Mouse (Mus musculus): ENCODE measurements around the gene Amigo2. TPM values are rescaled to one million over a fixed set of nuclear protein-coding genes. Genes with fewer than 3 reads are reported as not detected.

Gene Amigo2
- total and polyA plus RNA-seq, 3 experiments: 2.3 to 6.9 (median 6.1) TPM

DNA sequence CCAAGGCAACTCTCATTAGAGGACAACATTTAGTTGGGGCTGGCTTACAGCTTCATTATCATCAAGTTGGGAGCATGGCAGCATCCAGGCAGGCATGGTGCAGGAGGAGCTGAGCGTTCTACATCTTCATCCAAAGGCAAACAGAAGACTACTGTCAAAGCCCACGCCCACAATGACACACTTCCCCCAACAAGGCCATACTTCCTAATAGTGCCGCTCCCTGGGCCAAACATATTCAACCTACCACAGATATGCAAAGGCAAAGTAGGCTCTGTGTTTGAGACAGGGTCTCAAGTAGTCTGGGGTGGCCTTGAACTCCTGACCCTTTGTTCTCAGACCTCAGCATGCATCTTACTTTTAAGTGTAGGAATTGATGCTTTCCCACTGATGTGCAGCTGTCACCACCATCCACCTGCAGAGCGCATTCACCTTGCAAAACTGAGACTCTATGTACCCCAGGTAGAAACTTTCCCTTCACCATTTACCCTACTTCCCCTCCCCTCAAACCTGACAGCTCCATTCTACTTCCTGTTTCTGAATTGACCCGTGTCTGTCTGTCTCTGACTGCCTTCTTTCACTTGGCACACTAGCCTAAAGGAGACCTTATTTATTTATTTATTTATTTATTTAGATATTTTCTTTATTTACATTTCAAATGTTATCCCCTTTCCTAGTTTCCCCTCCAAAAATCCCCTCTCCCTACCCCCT lies 40.5 kb upstream of the Amigo2 start:
- Histone ChIP-seq H3K36me3 (ENCODE audit: control insufficient read depth, insufficient read depth, low read length) (no peaks in the 10 kb centered on the region), H3K27ac (no peak overlapping the region), H3K79me2 (replicated peaks; ENCODE audit: control insufficient read depth, insufficient read depth, low read length) (no peaks in the 10 kb centered on the region), H3K4me3 (no peak overlapping the region), H3K4me1 (ENCODE audit: control insufficient read depth, insufficient read depth, low read length) (peaks cover 5% of the 10 kb centered on the region), H3K9ac (ENCODE audit: low read depth, low read length) (no peak overlapping the region), H3K27me3 (ENCODE audit: control insufficient read depth, insufficient read depth, low read length) (no peaks in the 10 kb centered on the region)
- 85% methylated on average over 5 of the region's 5 CpGs for WGBS
- no peak for TF ChIP-seq POLR2A (IDR thresholded peaks at IDR 0.05; ENCODE audit: insufficient read depth, low read depth, low read length)
- TF ChIP-seq CTCF (IDR thresholded peaks at IDR 0.05): no peak
- TF ChIP-seq EP300 (IDR thresholded peaks at IDR 0.05; ENCODE audit: insufficient read depth, low read depth, low read length): no peak
- intact Hi-C loops (cut with DNase I): no loop called here
- DNase-seq: no peak

DNA sequence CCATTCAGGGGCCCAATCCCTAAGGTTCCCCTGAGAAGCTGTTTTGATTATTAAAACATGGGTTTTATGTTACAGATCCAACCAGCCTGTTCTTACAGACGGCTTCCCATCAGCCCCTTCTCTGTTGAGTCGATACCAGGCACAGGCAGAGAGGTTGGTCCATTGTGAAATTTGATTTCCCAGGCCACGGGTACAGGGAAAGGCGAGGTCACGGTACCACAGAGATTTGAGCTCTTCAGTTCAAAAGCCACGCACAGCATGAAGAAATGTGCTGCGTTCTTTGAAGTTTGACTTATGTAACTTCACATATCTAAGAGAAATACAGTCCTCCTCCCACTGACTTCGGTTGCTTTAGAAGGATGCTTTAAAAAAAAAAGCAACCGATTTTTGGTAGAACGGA lies 39.6 kb upstream of the Amigo2 start:
- intact Hi-C loops (cut with DNase I): no loop called here
- no peak overlapping the region for H3K4me3 ChIP-seq
- 92% methylated on average over 10 of the region's 10 CpGs for WGBS
- peaks cover 1% of the 10 kb centered on the region; the same call in 1 of the 2 replicates for H3K4me1 ChIP-seq (ENCODE audit: control insufficient read depth, insufficient read depth, low read length)
- no peak for DNase-seq
- H3K27me3 ChIP-seq (ENCODE audit: control insufficient read depth, insufficient read depth, low read length): no peaks in the 10 kb centered on the region
- no peaks in the 10 kb centered on the region for H3K79me2 ChIP-seq (replicated peaks; ENCODE audit: control insufficient read depth, insufficient read depth, low read length)
- no peaks in the 10 kb centered on the region for H3K36me3 ChIP-seq (ENCODE audit: control insufficient read depth, insufficient read depth, low read length)
- H3K9ac ChIP-seq (ENCODE audit: low read depth, low read length): no peak overlapping the region
- TF ChIP-seq POLR2A (IDR thresholded peaks at IDR 0.05; ENCODE audit: insufficient read depth, low read depth, low read length) (no peak), EP300 (IDR thresholded peaks at IDR 0.05; ENCODE audit: insufficient read depth, low read depth, low read length) (no peak), CTCF (IDR thresholded peaks at IDR 0.05) (no peak)
- no peak overlapping the region for H3K27ac ChIP-seq

DNA sequence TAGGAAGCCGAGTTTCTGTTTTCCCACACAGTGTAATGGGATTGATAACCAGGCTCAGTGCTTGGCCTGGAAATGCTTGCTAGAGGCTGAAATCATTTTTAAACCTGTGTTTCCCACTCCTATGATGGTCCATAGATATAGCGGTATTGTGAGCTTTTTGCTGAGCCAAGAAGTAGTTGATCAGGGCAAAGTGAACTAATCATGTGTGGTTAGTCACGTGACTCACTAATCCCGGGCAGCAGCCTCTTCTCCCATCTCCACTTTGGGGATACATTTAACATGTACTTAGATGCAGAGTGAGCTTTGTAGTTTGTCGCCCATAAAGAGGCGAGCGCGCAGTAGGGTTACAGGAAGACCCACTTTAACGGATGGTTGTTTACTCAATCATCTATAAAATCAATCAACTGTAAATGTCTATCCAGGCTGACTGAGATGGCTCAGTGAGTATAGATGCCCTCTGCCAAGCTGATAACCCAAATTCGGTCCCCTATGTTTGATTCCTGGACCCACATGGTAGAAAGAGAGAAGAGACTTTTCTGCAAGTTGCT lies 38.7 kb upstream of the Amigo2 start:
- Histone ChIP-seq H3K27ac (no peak overlapping the region), H3K4me1 (ENCODE audit: control insufficient read depth, insufficient read depth, low read length) (no peaks in the 10 kb centered on the region), H3K36me3 (ENCODE audit: control insufficient read depth, insufficient read depth, low read length) (no peaks in the 10 kb centered on the region), H3K27me3 (ENCODE audit: control insufficient read depth, insufficient read depth, low read length) (no peaks in the 10 kb centered on the region), H3K4me3 (no peak overlapping the region), H3K79me2 (replicated peaks; ENCODE audit: control insufficient read depth, insufficient read depth, low read length) (no peaks in the 10 kb centered on the region), H3K9ac (ENCODE audit: low read depth, low read length) (no peak overlapping the region)
- 92% methylated on average over 10 of the region's 10 CpGs for WGBS
- TF ChIP-seq EP300 (IDR thresholded peaks at IDR 0.05; ENCODE audit: insufficient read depth, low read depth, low read length) (no peak), CTCF (IDR thresholded peaks at IDR 0.05) (no peak), POLR2A (IDR thresholded peaks at IDR 0.05; ENCODE audit: insufficient read depth, low read depth, low read length) (no peak)
- no peak for DNase-seq
- intact Hi-C loops (cut with DNase I): no loop called here

DNA sequence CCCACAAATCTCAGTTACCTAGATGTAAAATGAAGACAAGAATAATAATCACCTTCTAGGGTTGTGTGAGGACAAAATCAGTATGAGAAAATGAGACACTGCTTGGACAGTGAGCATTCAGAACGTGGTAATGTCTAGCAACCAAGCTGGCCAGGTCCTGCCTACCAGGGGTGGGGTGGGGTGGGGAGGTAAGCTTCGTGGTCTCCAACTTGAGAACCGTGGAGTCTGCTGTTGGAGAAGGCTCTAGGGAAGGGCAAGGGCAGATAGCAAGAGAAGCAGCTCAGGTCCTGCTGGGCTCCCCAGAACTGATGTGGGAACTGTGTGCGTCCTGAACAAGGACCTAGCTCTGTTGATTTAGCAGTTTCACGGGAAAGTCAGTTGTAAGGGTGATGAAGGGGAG lies 37.1 kb upstream of the Amigo2 start:
- Histone ChIP-seq H3K4me3 (no peak overlapping the region), H3K27ac (no peak overlapping the region), H3K4me1 (ENCODE audit: control insufficient read depth, insufficient read depth, low read length) (no peaks in the 10 kb centered on the region), H3K9ac (ENCODE audit: low read depth, low read length) (no peak overlapping the region), H3K36me3 (ENCODE audit: control insufficient read depth, insufficient read depth, low read length) (no peaks in the 10 kb centered on the region), H3K79me2 (replicated peaks; ENCODE audit: control insufficient read depth, insufficient read depth, low read length) (no peaks in the 10 kb centered on the region), H3K27me3 (ENCODE audit: control insufficient read depth, insufficient read depth, low read length) (no peaks in the 10 kb centered on the region)
- TF ChIP-seq CTCF (IDR thresholded peaks at IDR 0.05) (no peak), EP300 (IDR thresholded peaks at IDR 0.05; ENCODE audit: insufficient read depth, low read depth, low read length) (no peak), POLR2A (IDR thresholded peaks at IDR 0.05; ENCODE audit: insufficient read depth, low read depth, low read length) (no peak)
- 64% methylated on average over 5 of the region's 5 CpGs for WGBS
- intact Hi-C loops (cut with DNase I): no loop called here
- no peak for DNase-seq

DNA sequence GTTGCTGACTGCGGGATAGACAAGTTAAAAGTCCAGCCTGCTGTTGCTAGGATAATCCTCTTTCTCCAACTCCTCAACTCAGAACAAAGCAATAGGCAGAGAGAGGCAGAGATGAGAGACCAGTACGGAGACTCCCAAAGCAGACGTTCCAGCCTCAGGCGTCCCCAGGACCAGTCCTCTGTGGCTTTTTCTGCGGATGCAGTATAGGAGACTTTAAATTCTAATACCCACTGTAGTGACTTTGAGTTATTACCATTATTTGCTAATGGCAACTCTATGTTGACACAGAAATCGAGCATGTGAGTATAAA lies 35.4 kb upstream of the Amigo2 start:
- Histone ChIP-seq H3K27me3 (ENCODE audit: control insufficient read depth, insufficient read depth, low read length) (no peaks in the 10 kb centered on the region), H3K36me3 (ENCODE audit: control insufficient read depth, insufficient read depth, low read length) (no peaks in the 10 kb centered on the region), H3K79me2 (replicated peaks; ENCODE audit: control insufficient read depth, insufficient read depth, low read length) (no peaks in the 10 kb centered on the region), H3K4me1 (ENCODE audit: control insufficient read depth, insufficient read depth, low read length) (no peaks in the 10 kb centered on the region), H3K27ac (no peak overlapping the region), H3K4me3 (no peak overlapping the region), H3K9ac (ENCODE audit: low read depth, low read length) (no peak overlapping the region)
- 85% methylated on average over 6 of the region's 6 CpGs for WGBS
- no peak for TF ChIP-seq CTCF (IDR thresholded peaks at IDR 0.05)
- no peak for TF ChIP-seq EP300 (IDR thresholded peaks at IDR 0.05; ENCODE audit: insufficient read depth, low read depth, low read length)
- TF ChIP-seq POLR2A (IDR thresholded peaks at IDR 0.05; ENCODE audit: insufficient read depth, low read depth, low read length): no peak
- intact Hi-C loops (cut with DNase I): no loop called here
- no peak for DNase-seq

DNA sequence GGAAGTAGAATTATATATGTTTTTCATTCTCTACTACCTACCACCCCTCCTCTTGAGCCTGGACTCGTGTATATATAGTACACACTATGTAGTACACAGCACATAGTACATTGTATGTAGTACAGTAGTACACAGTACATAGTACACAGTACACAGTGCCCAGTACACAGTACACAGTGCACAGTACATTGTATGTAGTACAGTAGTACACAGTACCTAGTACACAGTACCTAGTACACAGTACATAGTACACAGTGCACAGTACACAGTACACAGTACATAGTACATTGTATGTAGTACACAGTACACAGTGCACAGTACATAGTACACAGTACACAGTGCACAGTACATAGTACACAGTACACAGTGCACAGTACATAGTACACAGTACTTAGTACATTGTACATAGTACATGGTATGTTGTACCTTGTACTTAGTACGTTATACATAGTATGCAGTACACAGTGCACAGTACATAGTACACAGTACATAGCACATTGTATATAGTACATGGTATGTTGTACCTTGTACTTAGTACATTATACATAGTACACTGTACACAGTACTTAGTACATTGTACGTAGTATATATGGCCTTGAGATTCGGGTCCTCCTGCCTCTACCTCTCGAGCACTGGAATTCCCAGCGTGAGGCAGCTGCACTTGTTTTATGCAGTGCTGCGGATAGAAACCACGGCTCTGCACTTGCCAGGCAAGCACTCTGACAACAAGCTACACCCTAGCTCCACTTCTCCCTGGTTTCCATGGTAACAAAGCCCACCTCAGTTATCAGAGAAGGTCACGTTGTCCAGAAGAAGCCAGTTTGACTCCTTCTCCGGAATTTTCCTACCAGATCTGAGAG lies 34.9 kb upstream of the Amigo2 start:
- no peak overlapping the region for H3K4me3 ChIP-seq

More for the DNA sequence above, 34.9 kb upstream of the Amigo2 start:
- Histone ChIP-seq H3K4me1 (ENCODE audit: control insufficient read depth, insufficient read depth, low read length) (no peaks in the 10 kb centered on the region), H3K36me3 (ENCODE audit: control insufficient read depth, insufficient read depth, low read length) (no peaks in the 10 kb centered on the region), H3K79me2 (replicated peaks; ENCODE audit: control insufficient read depth, insufficient read depth, low read length) (no peaks in the 10 kb centered on the region), H3K27me3 (ENCODE audit: control insufficient read depth, insufficient read depth, low read length) (no peaks in the 10 kb centered on the region), H3K9ac (ENCODE audit: low read depth, low read length) (no peak overlapping the region), H3K27ac (no peak overlapping the region)
- DNase-seq: no peak
- 74% methylated on average over 10 of the region's 10 CpGs for WGBS
- no peak for TF ChIP-seq POLR2A (IDR thresholded peaks at IDR 0.05; ENCODE audit: insufficient read depth, low read depth, low read length)
- no peak for TF ChIP-seq CTCF (IDR thresholded peaks at IDR 0.05)
- no peak for TF ChIP-seq EP300 (IDR thresholded peaks at IDR 0.05; ENCODE audit: insufficient read depth, low read depth, low read length)
- intact Hi-C loops (cut with DNase I): no loop called here

Data from heart, adult 2 months (tissue).